Mouse (Mus musculus) heart, embryonic 11.5 days (tissue): ENCODE measurements at regions not wholly inside any gene's neighbourhood (a gene's known extent, or its start where the extent isn't known, plus 50 kb on each side); places are given as distances from the start of the nearest gene placed in this dataset.

Source experiments
- ATAC-seq: fragments of 200-750 bp; cut with Nextera tagmentation; replicated peaks from 2 replicates; pipeline ENCODE4 v1.8.0; 2017; ENCODE audit warnings: moderate library complexity; ENCODE audit not compliant: insufficient number of reproducible peaks, low FRiP score, low TSS enrichment
- H3K27ac ChIP-seq: fragments of 300-500 bp; sonication (generic); 2 replicates; pipeline ENCODE4 v1.5.1; 2014; ENCODE audit warnings: mild to moderate bottlenecking, low read depth, low read length
- H3K27me3 ChIP-seq: fragments of 300-500 bp; sonication (generic); 2 replicates; pipeline ENCODE4 v1.6.1; 2014; ENCODE audit warnings: mild to moderate bottlenecking, low read length, mixed read lengths; ENCODE audit not compliant: control insufficient read depth, insufficient read depth
- H3K36me3 ChIP-seq: fragments of 300-500 bp; sonication (generic); 2 replicates; pipeline ENCODE4 v1.6.1; 2014; ENCODE audit warnings: mild to moderate bottlenecking, low read length, moderate library complexity, mixed read lengths; ENCODE audit not compliant: control insufficient read depth, insufficient read depth
- H3K4me1 ChIP-seq: fragments of 300-500 bp; sonication (generic); 2 replicates; pipeline ENCODE4 v1.6.1; 2014; ENCODE audit warnings: low read length; ENCODE audit not compliant: control insufficient read depth, insufficient read depth
- H3K4me2 ChIP-seq: fragments of 300-500 bp; sonication (generic); 2 replicates; pipeline ENCODE4 v1.6.1; 2014; ENCODE audit warnings: mild to moderate bottlenecking, moderate library complexity
- H3K4me3 ChIP-seq: fragments of 300-500 bp; sonication (generic); 2 replicates; pipeline ENCODE4 v1.5.1; 2014; ENCODE audit warnings: low read depth, low read length
- H3K9ac ChIP-seq: fragments of 300-500 bp; sonication (generic); 2 replicates; pipeline ENCODE4 v1.6.1; 2014; ENCODE audit warnings: mild to moderate bottlenecking, low read depth, low read length, moderate library complexity
- H3K9me3 ChIP-seq: fragments of 300-500 bp; sonication (generic); replicated peaks from 2 replicates; pipeline ENCODE4 v1.6.1; 2016; ENCODE audit warnings: low read length; ENCODE audit not compliant: control insufficient read depth
- WGBS: fragments of 180-500 bp; shearing (Covaris S2); extraction: QIAGEN DNeasy Blood & Tissue Kit; methylation state at CpG from one replicate; pipeline ENCODE4 v1.1.7; 2014; ENCODE audit not compliant: insufficient replicate concordance; 5-methylcytosine and 5-hydroxymethylcytosine counted together

GRCm38 (mm10) chr9:101404034-101404433 lies 152.4 kb upstream of the Ppp2r3a start:
- WGBS, result 67% methylated on average over 3 of the region's 3 CpGs
- Histone ChIP-seq H3K36me3 (no peaks in the 10 kb centered on the region), H3K4me1 (0 out of 2 replicates have a peak, but pooled peaks cover 4% of the 10 kb centered on the region), H3K27me3 (no peaks in the 10 kb centered on the region), H3K4me2 (no peak overlapping the region), H3K9ac (no peak overlapping the region), H3K4me3 (no peak overlapping the region), H3K9me3 (no peaks in the 10 kb centered on the region), H3K27ac (no peak overlapping the region)
- no peak for ATAC-seq

DNA sequence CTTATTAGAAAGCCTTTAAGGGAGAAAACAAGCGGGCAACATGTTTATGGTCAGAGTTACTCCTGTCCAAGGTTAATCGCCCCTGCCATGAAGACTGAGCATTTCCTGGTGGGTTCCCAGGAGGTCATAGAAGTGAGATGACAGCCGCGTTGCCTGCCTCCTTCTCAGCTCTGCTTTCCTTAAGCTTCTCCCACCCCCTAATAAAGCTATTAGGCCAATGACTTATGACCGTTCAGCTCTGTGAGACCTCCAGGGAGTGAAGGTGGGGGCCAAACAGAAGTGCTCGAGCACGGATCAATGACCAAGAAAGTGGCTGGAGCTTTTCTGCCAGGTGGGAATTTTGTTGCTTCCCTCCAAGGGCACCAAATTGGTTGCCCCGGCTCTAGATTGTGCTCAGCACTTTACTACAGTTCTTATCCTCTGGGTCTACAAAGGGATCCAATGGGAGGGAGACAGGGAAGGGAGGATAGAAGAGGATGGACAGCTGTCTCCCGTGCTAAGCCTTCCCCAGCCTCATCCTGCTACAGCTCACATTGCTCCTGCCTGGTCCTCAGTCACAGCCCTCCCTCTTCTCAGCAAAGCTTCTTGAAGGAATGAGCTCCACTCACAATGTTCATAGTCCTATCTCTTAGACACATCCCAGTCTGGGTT lies 151.1 kb upstream of the Ppp2r3a start:
- 0 out of 2 replicates have a peak, but pooled peaks cover 4% of the 10 kb centered on the region for H3K4me1 ChIP-seq
- no peaks in the 10 kb centered on the region for H3K27me3 ChIP-seq
- H3K27ac ChIP-seq, result no peak overlapping the region
- WGBS, result 80% methylated on average over 9 of the region's 9 CpGs
- no peak overlapping the region for H3K9ac ChIP-seq
- no peak for ATAC-seq
- no peak overlapping the region for H3K4me3 ChIP-seq
- H3K9me3 ChIP-seq, result no peaks in the 10 kb centered on the region
- no peak overlapping the region for H3K4me2 ChIP-seq
- H3K36me3 ChIP-seq, result no peaks in the 10 kb centered on the region

DNA sequence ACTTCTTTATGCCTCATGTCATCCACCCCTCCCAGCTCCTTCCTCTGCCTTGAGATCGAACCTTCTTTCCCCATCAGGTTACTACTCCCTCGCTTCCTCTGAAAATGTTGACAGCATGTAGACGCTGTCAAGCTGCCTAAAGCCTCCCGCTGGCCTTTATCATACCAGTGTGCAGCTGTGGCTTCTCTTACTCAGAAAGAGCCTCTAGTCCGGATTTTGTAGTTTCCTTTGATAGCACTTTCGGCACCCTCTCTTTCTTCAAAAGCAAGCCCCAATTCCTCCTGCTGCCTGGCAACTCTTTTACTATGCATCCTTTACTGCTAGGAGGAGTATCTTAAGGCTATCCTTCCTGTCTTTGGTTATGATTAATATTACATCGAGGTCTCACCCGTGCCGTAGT lies 149.8 kb upstream of the Ppp2r3a start:
- Histone ChIP-seq H3K9me3 (no peaks in the 10 kb centered on the region), H3K4me3 (no peak overlapping the region), H3K27ac (no peak overlapping the region), H3K36me3 (no peaks in the 10 kb centered on the region), H3K27me3 (no peaks in the 10 kb centered on the region), H3K4me2 (0 out of 2 replicates have a peak overlapping the region, but pooled peaks have one; percentile 0), H3K4me1 (0 out of 2 replicates have a peak, but pooled peaks cover 4% of the 10 kb centered on the region), H3K9ac (no peak overlapping the region)
- ATAC-seq, result no peak
- 40% methylated on average over 9 of the region's 9 CpGs for WGBS

GRCm38 (mm10) chr9:101398858-101399257 lies 147.3 kb upstream of the Ppp2r3a start:
- H3K36me3 ChIP-seq, result no peaks in the 10 kb centered on the region
- 66% methylated on average over 3 of the region's 3 CpGs for WGBS
- ATAC-seq, result no peak
- H3K27me3 ChIP-seq, result no peaks in the 10 kb centered on the region
- H3K9me3 ChIP-seq, result no peaks in the 10 kb centered on the region
- H3K4me3 ChIP-seq, result no peak overlapping the region
- H3K4me1 ChIP-seq, result no peaks in the 10 kb centered on the region
- no peak overlapping the region for H3K27ac ChIP-seq
- H3K9ac ChIP-seq, result no peak overlapping the region
- no peak overlapping the region for H3K4me2 ChIP-seq

GRCm38 (mm10) chr9:101369380-101369779 lies 117.8 kb upstream of the Ppp2r3a start:
- no peak overlapping the region for H3K9ac ChIP-seq
- H3K27me3 ChIP-seq, result no peaks in the 10 kb centered on the region
- 14% methylated on average over 2 of the region's 2 CpGs for WGBS
- H3K4me3 ChIP-seq, result no peak overlapping the region
- no peaks in the 10 kb centered on the region for H3K4me1 ChIP-seq
- no peak for ATAC-seq
- no peaks in the 10 kb centered on the region for H3K36me3 ChIP-seq
- no peak overlapping the region for H3K4me2 ChIP-seq
- H3K9me3 ChIP-seq, result no peaks in the 10 kb centered on the region
- H3K27ac ChIP-seq, result no peak overlapping the region

- H3K4me2 ChIP-seq, result no peak overlapping the region
- WGBS, result 75% methylated on average over 6 of the region's 6 CpGs
- no peaks in the 10 kb centered on the region for H3K27me3 ChIP-seq
- H3K9ac ChIP-seq, result no peak overlapping the region
- H3K36me3 ChIP-seq, result no peaks in the 10 kb centered on the region
- ATAC-seq, result no peak
- no peak overlapping the region for H3K27ac ChIP-seq
- no peaks in the 10 kb centered on the region for H3K4me1 ChIP-seq
- H3K4me3 ChIP-seq, result no peak overlapping the region
- no peaks in the 10 kb centered on the region for H3K9me3 ChIP-seq
These were observed 105.0 kb upstream of the Ppp2r3a start for GRCm38 (mm10) chr9:101356607-101357006.

DNA sequence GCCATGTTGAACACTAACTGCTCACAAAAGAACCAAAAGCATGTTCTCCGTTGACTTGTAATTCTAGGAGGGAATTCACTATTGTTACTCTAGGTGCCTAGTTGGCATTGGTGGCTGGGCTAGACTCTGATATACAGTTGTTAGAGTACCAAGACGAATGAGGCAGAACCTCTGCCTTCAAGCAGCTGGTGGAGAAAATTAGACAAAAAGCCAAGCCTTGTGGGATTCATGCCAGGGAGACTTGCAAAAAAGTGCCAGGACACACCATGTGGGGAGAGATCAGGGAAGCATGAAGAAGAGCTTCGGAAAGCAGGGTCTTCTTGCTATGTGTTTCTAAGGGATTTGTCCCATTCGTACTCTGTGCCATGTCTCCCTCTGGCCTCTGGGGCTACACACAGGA lies 97.2 kb upstream of the Ppp2r3a start:
- H3K27me3 ChIP-seq, result no peaks in the 10 kb centered on the region
- no peak overlapping the region for H3K27ac ChIP-seq
- no peak overlapping the region for H3K4me2 ChIP-seq
- no peaks in the 10 kb centered on the region for H3K36me3 ChIP-seq
- no peaks in the 10 kb centered on the region for H3K4me1 ChIP-seq
- no peak overlapping the region for H3K9ac ChIP-seq
- ATAC-seq, result no peak
- H3K4me3 ChIP-seq, result no peak overlapping the region
- 90% methylated on average over 4 of the region's 4 CpGs for WGBS
- no peaks in the 10 kb centered on the region for H3K9me3 ChIP-seq

GRCm38 (mm10) chr9:101342887-101343286 lies 91.3 kb upstream of the Ppp2r3a start:
- ATAC-seq, result no peak
- Histone ChIP-seq H3K4me1 (no peaks in the 10 kb centered on the region), H3K4me2 (no peak overlapping the region)

GRCm38 (mm10) chr9:101340796-101341465 lies 89.3 kb upstream of the Ppp2r3a start:
- no peaks in the 10 kb centered on the region for H3K4me1 ChIP-seq
- no peak overlapping the region for H3K4me2 ChIP-seq
- WGBS, result 73% methylated on average over 11 of the region's 11 CpGs
- H3K36me3 ChIP-seq, result no peaks in the 10 kb centered on the region
- no peaks in the 10 kb centered on the region for H3K9me3 ChIP-seq
- ATAC-seq, result no peak
- no peak overlapping the region for H3K27ac ChIP-seq
- H3K9ac ChIP-seq, result no peak overlapping the region
- no peak overlapping the region for H3K4me3 ChIP-seq
- H3K27me3 ChIP-seq, result no peaks in the 10 kb centered on the region

More at GRCm38 (mm10) chr9:101342887-101343286, 91.3 kb upstream of the Ppp2r3a start:
- no peak overlapping the region for H3K9ac ChIP-seq
- no peak overlapping the region for H3K4me3 ChIP-seq
- 70% methylated on average over 5 of the region's 5 CpGs for WGBS
- H3K9me3 ChIP-seq, result no peaks in the 10 kb centered on the region
- no peak overlapping the region for H3K27ac ChIP-seq
- H3K27me3 ChIP-seq, result no peaks in the 10 kb centered on the region
- no peaks in the 10 kb centered on the region for H3K36me3 ChIP-seq
